Mouse (Mus musculus): ENCODE measurements around the gene Cep131.

Gene Cep131

DNA sequence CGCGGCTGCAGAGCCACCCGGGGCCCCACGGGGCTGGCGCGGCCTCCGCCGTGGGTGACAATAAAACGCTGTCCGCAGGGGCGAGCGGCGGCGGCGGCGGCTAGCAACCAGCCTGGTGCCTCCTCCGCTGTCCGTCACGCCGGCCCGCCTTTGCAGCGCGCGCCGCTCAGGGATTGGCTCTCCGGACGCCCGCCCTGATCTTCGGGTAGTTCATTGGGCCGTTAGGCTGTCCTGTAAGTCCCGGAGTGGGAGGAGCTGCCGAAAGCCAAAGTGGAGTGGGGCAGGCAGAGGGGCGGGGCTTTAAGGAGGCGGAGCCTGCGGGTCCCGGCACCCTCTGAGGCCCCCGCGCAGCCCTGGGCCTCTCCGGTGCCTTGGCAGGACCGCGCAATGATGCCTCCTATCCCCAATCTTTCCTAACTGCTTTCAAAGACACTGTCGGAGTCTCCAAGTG is at the start of gene Cep131:
TSS of gene Cep131 (minus strand) at position 126 of the 451 bp plus-strand sequence.
- DNase-seq (ENCODE audit: low read depth), result peak; percentile 99

DNA sequence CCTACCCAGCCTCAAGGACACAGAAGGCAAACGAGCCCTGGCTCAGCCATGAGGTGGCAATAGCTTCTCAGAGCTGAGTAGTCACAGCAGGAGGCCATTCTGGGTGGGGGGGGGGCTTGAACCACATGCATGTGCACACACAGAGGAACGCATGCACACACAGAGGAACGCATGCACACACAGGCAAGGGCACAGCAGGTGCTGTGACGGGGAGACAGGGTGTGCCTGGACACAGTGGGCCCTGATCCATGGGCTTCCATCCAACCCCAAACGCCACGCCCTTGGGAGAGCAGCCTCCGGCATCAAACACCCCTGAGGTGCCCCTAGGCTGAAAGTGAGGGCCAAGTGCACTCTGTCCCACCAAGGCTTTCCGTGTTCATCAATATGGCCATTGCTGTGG is 49.6 kb upstream of the Cep131 start:
- DNase-seq (ENCODE audit: low read depth), result no peak

DNA sequence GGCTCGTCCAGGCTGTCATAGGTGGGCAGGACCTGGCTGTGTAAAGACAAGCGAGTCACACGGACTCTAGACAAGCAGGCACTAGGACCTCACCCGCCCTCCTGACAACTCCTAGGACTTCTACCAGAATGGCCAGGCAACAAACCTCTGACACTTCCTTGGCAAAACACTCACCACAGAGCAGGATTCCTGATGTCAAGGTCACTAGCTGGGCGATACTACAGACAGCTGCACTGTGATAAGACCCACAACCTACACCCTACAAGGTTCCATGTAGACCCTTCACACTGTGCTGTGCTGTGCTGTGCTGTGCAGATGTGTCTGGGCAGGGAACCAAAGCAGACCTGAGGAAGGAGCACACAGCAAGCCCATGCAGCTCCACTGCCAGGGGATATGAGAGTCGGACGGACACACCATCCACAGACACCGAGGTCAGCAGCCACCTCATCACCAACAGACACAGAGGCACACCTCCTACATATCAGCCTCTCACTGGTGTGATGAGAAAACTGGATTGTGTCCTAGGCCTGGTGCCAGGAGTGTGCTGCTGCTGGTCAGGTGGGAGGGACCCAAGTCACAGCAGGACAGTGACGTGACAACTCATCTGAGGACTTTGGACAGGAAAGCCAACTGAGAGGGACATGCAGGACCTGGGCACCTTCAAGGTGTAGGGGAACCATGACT is 48.4 kb upstream of the Cep131 start:
- no peak for DNase-seq (ENCODE audit: low read depth)

DNA sequence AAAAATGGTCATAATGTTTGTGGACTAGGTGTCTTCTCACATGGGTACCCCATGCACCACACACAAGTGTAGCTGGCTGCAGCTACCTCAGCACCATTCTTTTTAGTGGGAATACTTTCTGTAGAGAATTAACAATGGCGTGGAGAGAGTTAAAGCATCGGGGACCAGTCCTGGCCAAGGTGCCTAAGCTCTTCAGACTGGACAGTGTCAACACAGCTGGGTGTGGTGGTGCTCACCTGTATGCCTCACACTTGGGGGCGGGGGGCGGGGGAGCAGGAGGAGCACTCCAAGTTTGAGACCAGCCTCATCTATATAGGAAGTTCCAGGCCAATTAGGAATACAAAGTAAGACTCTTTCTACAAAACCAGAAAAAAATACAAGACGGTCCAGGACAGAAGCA is 47.5 kb upstream of the Cep131 start:
- DNase-seq (ENCODE audit: low read depth), result no peak

DNA sequence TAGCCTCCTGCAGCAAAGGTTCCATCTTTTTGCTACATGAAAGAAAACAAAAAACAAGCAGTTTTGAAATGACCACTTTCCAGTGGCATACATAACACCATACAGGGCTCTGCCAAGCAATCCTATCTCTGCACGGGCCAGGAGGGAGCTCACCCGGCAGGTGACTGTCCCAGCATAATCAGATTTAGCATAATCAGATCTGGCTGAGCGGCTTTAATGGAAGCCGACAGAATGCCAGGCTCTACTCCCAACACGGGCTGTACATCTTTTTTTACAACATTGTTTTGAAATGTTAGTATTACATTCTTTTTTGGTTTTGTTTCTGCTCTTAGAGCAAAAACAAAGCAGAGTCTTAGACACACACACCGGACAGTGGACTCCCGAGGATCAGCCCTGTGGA is 42.7 kb upstream of the Cep131 start:
- DNase-seq (ENCODE audit: low read depth), result no peak

DNA sequence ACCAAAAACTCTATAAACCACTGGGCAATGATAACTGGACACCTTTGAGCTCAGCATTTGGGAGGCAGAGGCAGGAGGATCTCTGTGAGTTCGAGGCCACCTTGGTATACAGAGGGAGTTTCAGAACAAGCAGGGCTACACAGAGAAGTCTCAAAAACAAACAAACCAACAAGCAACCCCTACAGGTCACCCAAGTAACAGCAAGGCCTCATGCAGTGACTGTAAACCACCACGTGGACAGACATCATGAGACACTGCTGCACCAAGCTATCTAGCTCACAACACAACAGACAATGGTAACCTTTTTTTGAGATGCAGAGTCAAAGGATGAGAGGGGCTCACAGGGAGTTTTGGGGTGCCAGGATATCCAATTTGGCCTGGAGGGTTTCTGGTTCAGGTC is 40.2 kb upstream of the Cep131 start:
- DNase-seq (ENCODE audit: low read depth), result no peak

DNA sequence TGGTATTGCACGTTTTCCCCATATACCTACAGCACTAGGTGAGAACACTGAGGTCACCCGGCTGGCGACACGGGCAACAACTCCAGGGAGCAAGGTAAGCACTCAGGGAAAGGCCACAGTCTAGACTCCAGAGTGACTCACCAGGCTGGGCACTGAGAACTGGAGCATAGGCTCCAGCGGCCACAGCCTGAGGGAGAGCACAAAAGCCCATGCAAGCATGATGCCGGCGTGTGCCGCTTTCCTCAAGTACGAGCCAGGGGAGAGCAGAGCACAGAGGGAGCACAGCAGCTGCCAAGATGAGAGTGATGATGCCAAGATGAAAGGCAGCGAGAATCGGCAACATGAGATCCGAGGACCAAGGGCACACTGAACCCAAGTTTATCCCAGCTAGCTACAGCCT is 35.5 kb upstream of the Cep131 start:
- no peak for DNase-seq (ENCODE audit: low read depth)

DNA sequence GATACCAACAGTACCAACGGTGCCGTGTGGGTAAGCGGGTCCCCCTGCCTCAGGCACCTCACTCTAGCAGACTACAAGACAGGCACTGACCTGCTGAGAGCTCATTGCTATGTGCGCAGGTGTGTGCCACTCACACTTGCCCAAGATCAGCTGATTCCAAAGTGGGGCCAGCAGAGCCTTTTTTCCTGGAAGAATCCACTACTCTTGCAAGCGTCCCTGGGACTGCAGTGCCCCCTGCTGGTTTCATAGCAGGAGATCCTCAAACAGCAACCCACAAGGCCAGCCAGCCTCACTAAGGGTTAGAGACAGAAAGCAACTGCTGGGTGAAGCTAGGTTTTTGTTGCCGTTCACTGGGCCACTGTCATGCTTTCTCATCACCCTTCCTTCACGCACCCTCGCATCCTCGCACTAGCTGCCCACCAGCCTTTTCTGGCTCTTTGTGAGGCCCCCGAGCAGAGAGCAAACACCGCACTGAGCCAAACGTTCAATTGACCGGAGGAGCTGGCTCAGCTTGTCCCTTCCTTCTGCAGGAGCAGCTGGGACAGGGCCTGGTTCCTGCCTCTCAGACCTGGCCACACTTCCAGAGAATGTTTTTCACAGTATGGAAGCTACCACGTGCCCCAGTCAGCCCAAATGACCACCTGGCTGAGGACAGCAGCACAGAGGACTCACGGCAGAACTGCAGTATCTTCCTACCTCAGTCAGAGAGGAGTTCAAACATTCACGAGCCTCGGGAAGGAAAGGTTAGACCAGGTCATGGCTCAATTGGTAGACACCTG is 34.2 kb upstream of the Cep131 start:
- peak; percentile 83 for DNase-seq (ENCODE audit: low read depth)

DNA sequence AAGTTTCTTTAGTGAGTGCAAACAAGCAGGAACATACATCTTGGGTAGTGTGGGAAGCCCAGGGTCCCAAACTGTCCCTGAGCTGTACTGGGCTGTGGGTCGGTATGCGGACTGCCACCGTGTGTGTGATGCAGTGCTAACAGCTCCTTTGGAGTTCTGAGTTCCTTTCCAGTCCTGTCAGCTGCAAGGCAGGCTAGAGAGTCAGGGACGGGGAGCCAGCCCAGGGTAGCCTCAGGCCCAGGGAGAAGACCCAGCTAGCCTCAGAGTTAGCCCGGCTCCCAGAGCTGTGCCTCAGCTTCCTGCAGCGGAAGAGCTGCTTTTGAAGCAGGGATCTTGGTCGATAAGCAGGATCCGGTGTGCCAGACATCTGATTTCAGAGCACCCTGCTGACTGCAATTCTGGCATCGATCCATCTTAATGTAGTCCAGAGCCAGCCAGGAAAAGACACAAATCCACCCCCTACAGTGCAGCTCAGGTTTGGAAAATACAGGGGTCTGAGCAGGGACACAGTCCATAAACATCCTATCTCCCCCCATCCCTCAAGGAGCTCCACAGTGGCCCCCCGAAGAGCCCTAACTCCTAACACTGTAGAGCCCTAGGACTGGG is 33.4 kb upstream of the Cep131 start:
- DNase-seq (ENCODE audit: low read depth), result no peak

DNA sequence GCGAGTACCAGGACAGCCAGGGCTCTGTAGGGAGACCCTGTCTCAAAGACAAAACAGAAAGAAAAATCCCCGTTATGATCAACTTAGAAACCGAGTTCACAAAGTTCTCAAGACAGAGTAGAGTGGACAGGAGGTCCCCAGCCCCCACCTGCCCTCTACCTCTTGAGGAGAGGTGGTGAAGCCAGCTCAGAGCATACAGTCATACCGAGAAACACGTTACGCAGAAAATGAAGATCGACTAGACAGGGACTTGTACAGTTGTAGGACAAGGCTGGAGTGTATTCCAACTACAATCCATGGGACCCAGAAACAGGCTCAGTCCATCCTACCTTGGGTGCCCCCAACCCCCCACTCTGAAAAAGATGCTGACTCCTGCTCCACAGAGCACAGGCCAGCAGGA is 32.5 kb upstream of the Cep131 start:
- DNase-seq (ENCODE audit: low read depth), result no peak

DNA sequence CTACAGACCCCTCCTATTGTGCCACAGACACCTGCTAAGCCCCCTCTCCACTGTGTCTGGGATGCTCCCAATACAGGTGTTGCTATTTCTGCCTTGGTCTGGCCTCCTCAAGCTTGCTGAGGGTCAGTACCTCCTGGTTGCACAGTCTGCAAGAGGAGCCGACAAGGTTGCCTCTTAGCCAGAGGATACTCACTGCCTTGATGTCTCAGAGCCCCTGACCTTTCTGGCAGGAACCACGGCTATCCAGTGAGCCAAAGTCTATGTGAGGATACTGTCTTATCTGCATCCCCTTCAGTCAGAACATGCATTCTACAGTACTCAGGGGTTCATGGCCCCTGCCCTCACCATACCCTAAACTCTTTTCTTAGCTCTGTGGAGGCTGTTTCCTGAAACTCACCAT is 31.0 kb upstream of the Cep131 start:
- DNase-seq (ENCODE audit: low read depth), result no peak

DNA sequence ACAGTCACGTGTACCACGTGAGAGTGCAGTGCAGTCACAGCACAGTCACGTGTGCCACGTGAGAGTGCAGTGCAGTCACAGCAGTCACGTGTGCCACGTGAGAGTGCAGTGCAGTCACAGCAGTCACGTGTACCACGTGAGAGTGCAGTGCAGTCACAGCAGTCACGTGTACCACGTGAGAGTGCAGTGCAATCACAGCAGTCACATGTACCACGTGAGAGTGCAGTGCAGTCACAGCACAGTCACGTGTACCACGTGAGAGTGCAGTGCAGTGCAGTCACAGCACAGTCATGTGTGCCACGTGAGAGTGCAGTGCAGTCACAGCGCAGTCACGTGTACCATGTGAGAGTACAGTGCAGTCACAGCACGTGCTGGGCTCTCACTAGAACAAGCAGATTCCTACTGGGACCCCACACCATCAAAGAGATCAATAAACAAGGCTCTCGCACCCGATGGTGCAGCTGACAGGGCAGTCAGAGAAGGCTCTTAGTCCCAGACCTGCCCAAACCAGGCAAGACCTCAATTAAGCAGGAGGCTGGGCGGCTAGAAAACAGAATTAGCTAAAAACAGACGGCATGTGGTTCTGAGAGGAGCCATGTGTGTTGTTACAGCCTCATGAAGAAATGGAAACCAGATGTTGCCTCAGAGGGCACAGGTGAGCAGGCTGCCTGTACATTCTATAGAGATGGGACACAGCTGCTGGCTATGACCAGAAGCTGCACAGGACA is 28.0 kb upstream of the Cep131 start:
- DNase-seq (ENCODE audit: low read depth), result no peak

DNA sequence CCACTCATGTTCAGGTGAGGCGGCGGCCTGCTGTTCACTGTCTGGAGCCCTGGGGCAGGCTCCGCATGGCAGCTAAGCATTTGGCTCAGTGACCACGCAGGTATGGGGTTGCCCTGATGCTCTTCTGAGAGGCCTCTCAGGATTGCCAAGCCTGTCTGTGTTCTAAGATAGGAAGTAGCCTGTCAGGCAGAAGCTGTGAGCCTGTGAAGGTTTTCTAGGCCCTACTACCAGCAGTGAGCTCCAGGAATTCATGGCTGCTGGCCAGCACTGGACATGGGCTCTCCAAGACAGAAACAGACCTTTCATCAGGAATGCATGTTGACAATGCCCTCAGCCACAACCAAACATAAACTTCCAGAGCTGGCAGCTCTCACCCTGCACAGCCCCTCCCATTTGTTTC is 25.5 kb upstream of the Cep131 start:
- DNase-seq (ENCODE audit: low read depth), result peak; percentile 66

DNA sequence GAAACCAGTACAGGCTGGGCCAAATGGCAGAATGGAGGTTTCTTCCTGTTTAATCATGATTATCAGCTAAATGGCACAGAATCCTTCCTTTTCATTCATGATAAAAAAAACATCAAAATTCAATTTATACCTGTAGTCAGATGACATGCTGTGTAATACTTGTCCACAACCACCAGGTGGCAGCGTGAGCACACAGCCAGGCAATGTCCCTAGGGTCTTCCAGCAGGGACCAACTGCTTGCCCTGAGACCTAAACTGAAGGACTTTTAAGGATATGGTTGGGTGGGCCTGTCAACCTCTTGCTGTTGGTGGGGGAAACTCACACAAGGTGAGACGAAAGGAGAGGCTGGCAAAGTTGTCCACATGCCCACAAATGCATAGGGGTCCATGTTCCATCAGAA is 24.4 kb upstream of the Cep131 start:
- peak; percentile 85 for DNase-seq (ENCODE audit: low read depth)

DNA sequence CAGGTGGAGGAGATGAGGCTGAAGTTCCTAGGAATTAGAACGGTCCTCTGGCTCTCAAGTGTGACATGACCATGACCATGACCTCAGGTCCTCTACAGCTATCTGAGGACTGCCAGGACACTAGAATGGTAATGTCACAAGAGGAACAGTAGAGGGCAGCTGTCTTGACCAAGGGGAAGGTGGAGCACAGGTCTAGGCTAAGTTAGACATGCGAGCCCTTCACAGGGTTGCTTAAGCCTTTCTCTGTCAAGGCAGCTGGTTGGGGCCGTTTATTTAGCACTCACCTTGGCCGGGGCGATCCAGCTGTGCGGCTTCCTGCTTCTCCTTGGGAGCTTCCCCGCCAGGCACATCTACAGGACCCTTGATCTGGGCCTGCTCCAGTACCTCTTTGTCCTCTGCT is 23.9 kb upstream of the Cep131 start:
- peak; percentile 41 for DNase-seq (ENCODE audit: low read depth)

DNA sequence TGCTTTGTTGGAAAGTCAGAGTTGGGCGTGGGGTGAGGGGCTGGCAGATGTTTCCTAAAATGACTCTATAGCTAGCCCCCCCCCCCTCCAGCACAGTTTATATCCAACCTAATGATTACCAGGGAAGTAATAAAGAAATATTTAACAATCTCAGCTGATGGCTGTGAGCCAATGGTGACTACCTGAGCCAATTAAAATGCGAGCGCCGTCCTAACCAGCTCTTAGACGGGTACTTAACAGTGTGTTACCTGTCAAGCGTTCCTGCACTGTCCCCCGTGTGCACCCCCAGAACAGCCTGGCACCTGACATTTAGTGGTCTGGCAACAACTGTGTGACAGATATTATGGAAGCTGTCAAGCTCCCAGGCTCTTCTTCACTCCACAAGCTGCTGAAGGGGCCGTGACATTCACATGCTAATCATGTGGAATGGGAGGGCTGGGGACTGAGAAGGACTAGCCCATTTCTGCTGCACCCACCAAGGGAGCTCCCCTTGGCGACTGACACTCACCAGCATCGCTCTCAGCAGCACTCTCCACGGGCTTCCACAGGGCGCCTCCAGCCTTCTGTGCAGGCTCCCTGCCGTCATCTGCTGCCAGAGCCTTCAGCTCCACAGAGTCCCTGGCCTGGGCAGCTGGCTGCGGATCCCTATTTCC is 23.1 kb upstream of the Cep131 start:
- no peak for DNase-seq (ENCODE audit: low read depth)

DNA sequence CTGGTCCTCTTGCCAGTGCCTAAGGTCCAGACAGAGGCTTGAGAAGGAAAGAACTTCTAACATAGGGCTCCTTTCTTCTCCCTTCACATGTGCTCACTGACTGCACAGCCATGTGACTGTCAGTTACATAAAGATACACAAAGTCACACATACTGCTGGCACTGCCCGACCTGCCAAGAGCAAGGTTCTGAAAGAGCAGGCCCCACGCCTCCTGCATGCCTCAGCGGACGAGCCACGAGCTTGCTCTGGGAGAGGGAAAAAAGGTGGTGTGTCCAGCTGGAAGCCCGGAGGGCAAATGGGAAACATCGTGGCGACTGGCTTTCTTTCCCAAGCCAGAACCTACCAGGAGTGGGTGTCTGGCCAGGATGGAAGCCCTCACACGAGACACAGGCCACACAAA is 21.2 kb upstream of the Cep131 start:
- no peak for DNase-seq (ENCODE audit: low read depth)

DNA sequence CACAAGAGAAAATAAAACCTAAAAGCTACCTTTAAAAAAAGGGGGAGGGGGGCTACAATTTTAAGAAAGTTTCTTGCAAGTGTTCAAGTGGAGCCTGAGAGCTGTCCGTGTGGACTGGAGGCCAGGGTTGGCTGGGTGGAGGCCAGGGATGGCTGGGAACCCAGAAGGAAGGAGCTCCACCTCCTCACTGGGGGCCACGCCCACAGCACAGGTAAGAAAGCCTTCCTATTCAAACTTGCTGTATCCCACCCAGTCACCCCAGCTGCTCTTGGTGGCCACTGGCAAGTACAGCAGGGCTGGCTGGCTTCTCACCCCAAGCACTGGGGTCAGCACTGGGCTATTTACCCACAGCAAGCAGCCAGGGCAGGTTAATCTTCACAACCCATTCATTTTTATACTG is 20.4 kb upstream of the Cep131 start:
- no peak for DNase-seq (ENCODE audit: low read depth)

DNA sequence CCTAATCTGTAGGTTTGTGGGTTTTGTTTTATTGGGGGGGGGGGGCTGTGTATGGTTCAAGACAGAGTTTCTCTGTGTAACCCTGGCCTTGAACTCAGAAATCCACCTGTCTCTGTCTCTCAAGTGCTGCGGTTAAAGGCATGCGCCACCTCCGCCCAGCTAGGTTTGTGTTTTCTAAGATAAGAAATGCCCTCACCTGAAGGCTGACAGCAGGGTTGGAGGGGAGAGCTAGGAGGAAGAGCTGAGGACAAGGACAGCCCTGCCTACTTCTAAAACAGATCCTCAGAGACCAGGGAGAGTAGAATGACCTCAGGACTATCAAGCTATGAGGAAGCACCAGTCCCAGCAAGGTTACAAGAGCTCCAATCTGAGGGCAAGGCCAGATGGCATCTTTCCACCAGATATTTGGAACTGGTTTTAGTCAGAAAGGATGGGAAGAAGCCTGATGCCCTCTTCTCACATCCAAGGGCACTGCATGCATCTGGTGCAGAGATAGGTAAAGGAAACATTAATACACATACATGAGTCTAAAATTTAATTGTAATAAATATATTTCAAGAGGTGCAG is 16.9 kb upstream of the Cep131 start:
- DNase-seq (ENCODE audit: low read depth), result no peak

DNA sequence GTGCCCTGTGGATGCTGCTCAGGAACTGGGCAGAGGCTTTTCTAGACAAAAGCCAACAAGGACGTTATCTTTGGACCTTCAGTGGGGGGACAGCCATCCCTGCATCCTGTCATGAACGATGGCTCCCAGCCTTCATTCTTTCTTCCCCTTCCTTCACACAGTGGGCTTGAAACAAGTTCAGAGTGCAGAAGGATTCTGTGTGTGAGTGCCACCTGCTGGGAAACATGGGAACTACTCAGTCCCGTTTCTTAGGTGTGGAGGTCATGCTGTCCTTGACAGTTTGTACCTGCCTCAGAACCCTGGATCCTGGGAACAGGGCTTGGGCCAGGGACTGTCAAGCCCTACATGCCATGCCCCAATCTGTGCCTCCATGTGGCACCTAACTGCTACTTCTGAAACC is 14.4 kb upstream of the Cep131 start:
- peak; percentile 83 for DNase-seq (ENCODE audit: low read depth)

DNA sequence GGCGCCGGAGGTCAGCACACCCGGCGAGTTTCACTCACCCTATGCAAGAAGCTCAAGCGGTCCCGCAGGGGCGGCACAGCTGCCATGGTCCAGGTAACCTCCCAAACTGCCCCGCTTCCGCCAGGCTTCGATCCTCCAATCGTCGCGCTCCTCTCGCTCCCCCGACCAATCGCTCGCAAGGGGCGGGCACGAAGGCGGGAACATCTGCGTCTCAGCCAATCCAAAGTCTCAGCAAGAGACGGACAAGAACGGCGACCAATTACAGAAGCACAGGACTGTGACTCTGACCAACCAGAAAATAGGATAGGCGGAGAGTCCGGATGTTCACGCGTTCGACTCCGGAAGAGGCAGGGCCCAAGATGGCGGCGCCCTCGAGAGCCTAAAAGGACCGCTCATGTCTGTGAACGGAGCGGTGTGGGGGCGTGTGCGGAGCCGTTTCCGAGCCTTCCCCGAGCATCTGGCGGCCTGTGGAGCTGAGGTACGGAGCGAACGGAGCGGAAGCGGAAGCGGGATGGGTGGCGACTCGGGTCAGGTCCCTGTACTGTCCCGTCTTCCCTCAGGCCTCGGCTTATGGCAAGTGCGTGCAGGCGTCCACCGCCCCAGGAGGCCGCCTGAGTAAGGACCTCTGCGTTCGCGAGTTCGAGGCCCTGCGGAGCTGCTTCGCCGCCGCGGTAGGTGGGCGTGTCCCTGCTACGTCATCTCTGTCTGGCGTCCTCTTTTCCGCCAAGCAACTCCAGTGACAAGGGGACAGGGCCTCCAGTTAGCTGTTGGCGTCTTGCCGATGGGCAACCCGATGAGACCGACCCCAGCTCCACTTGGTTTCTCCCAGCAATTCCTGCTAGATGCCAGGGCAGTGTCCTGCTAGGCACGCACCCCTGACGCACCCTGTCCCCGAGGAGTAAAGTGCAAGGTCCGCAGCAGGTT is 12.2 kb upstream of the Cep131 start, which contains the start of the genes Tepsin and Ndufaf8:
TSS of gene Tepsin (minus strand) at position 144 of the 924 bp plus-strand sequence.
TSS of gene Ndufaf8 (plus strand) at position 341 of the 924 bp plus-strand sequence.
- peak; percentile 98 for DNase-seq (ENCODE audit: low read depth)
